Mouse (Mus musculus) liver, embryonic 14.5 days (tissue): ENCODE measurements at regions not wholly inside any gene's neighbourhood (a gene's known extent, or its start where the extent isn't known, plus 50 kb on each side); places are given as distances from the start of the nearest gene placed in this dataset.

Source experiments
- ATAC-seq: fragments of 200-750 bp; cut with Nextera tagmentation; 2 replicates; pipeline ENCODE4 v1.8.0; 2017; ENCODE audit warnings: moderate number of reproducible peaks, mild to moderate bottlenecking, moderate library complexity; ENCODE audit not compliant: insufficient read depth
- DNase-seq, 3 experiments: peaks; one replicate each; pipeline ENCODE4 v3.0.0-alpha.2; 2012 to 2013; ENCODE audit warnings: low read depth in 3 of 3, low spot score in 3 of 3
- H3K27ac ChIP-seq: fragments of 300-500 bp; sonication (generic); 2 replicates; pipeline ENCODE4 v1.5.1; 2014; ENCODE audit warnings: moderate library complexity, mild to moderate bottlenecking, control low read depth, inconsistent platforms
- H3K27me3 ChIP-seq: fragments of 300-500 bp; sonication (generic); 2 replicates; pipeline ENCODE4 v1.6.1; 2014; ENCODE audit warnings: mild to moderate bottlenecking, low read length, moderate library complexity; ENCODE audit not compliant: control insufficient read depth, insufficient read depth
- H3K36me3 ChIP-seq: fragments of 300-500 bp; sonication (generic); replicated peaks from 2 replicates; pipeline ENCODE4 v1.6.1; 2014; ENCODE audit warnings: low read depth; ENCODE audit not compliant: control insufficient read depth, insufficient read depth
- H3K4me1 ChIP-seq, 2 experiments: fragments of 200-500 bp in 1 of 2; fragments of 300-500 bp in 1 of 2; sonication (generic) in 1 of 2; replicated peaks; 2 replicates each; pipeline ENCODE4 v1.6.1; 2012 to 2014; ENCODE audit warnings: antibody characterized with exemption in 1 of 2, inconsistent platforms in 1 of 2, low read length in 1 of 2; ENCODE audit not compliant: control insufficient read depth in 2 of 2, insufficient read depth in 2 of 2
- H3K4me2 ChIP-seq: fragments of 300-500 bp; sonication (generic); 2 replicates; pipeline ENCODE4 v1.6.1; 2014; ENCODE audit warnings: low read depth, mild to moderate bottlenecking, control low read depth, moderate library complexity
- H3K4me3 ChIP-seq, 2 experiments: fragments of 200-500 bp in 1 of 2; fragments of 300-500 bp in 1 of 2; sonication (generic) in 1 of 2; 2 replicates each; pipeline ENCODE4 v1.5.1; 2012 to 2014; ENCODE audit warnings: low read depth in 2 of 2, low read length in 2 of 2, mild to moderate bottlenecking in 2 of 2, control low read depth in 1 of 2, inconsistent platforms in 1 of 2, moderate library complexity in 1 of 2; ENCODE audit not compliant: insufficient read depth in 1 of 2
- H3K9ac ChIP-seq: fragments of 300-500 bp; sonication (generic); replicated peaks from 2 replicates; pipeline ENCODE4 v1.6.1; 2014; ENCODE audit warnings: mild to moderate bottlenecking, control low read depth, moderate library complexity
- H3K9me3 ChIP-seq: fragments of 300-500 bp; sonication (generic); 2 replicates; pipeline ENCODE4 v1.6.1; 2016; ENCODE audit warnings: low read length, mixed read lengths; ENCODE audit not compliant: control insufficient read depth
- CTCF ChIP-seq: IDR thresholded peaks from 2 replicates; pipeline ENCODE4 v1.5.1; 2016; ENCODE audit warnings: antibody characterized with exemption, low read depth, control low read depth
- EP300 ChIP-seq: IDR thresholded peaks from 2 replicates; pipeline ENCODE4 v1.6.1; 2016; ENCODE audit warnings: antibody characterized with exemption, low read depth
- WGBS: fragments of 180-500 bp; shearing (Covaris S2); extraction: QIAGEN DNeasy Blood & Tissue Kit; methylation state at CpG from one replicate; pipeline ENCODE4 v1.1.7; 2014; ENCODE audit not compliant: insufficient replicate concordance; 5-methylcytosine and 5-hydroxymethylcytosine counted together

GRCm38 (mm10) chr1:193587317-193587716, 217.2 kb upstream of the Camk1g start:
- Histone ChIP-seq H3K27ac (no peak overlapping the region), H3K9me3 (no peaks in the 10 kb centered on the region), H3K27me3 (no peaks in the 10 kb centered on the region), H3K36me3 (no peaks in the 10 kb centered on the region), H3K4me2 (no peak overlapping the region), H3K4me1 (no peaks in the 10 kb centered on the region), H3K9ac (no peak overlapping the region), H3K4me3 (no peak overlapping the region)
- ATAC-seq (no peak), DNase-seq (no peak)
- TF ChIP-seq CTCF: no peak
- no peak for TF ChIP-seq EP300
- WGBS: 29% methylated on average over 2 of the region's 2 CpGs

GRCm38 (mm10) chr1:193586896-193587295, 216.8 kb upstream of the Camk1g start:
- ATAC-seq (no peak), DNase-seq (no peak)
- WGBS: 60% methylated on average over 6 of the region's 6 CpGs
- Histone ChIP-seq H3K27ac (no peak overlapping the region), H3K4me3 (no peak overlapping the region), H3K27me3 (no peaks in the 10 kb centered on the region), H3K9ac (no peak overlapping the region), H3K4me1 (no peaks in the 10 kb centered on the region), H3K9me3 (no peaks in the 10 kb centered on the region), H3K4me2 (no peak overlapping the region), H3K36me3 (no peaks in the 10 kb centered on the region)
- TF ChIP-seq CTCF: no peak
- TF ChIP-seq EP300: no peak

- no peaks in the 10 kb centered on the region for H3K36me3 ChIP-seq
- H3K27me3 ChIP-seq: no peaks in the 10 kb centered on the region
- DNase-seq (no peak), ATAC-seq (no peak)
- TF ChIP-seq CTCF (no peak), EP300 (no peak)
- no peak overlapping the region for H3K9ac ChIP-seq
- H3K4me3 ChIP-seq: no peak overlapping the region
- no peak overlapping the region for H3K4me2 ChIP-seq
- H3K9me3 ChIP-seq: no peaks in the 10 kb centered on the region
- no peak overlapping the region for H3K27ac ChIP-seq
- no peaks in the 10 kb centered on the region for H3K4me1 ChIP-seq
- WGBS: 48% methylated on average over 2 of the region's 2 CpGs
Observed at GRCm38 (mm10) chr1:193583791-193584190, 213.7 kb upstream of the Camk1g start.

GRCm38 (mm10) chr1:193580393-193580792, 210.3 kb upstream of the Camk1g start:
- Histone ChIP-seq H3K27me3 (no peaks in the 10 kb centered on the region), H3K9ac (no peak overlapping the region), H3K4me1 (no peaks in the 10 kb centered on the region; a peak in 1 of 4 replicates), H3K9me3 (no peaks in the 10 kb centered on the region), H3K4me3 (no peak overlapping the region), H3K27ac (no peak overlapping the region), H3K36me3 (no peaks in the 10 kb centered on the region), H3K4me2 (no peak overlapping the region)
- WGBS: 30% methylated on average over 4 of the region's 4 CpGs
- no peak for TF ChIP-seq EP300
- DNase-seq: peak in 1 of 3 experiments; percentile 7
- ATAC-seq: no peak

- H3K4me2 ChIP-seq: no peak overlapping the region
- TF ChIP-seq EP300: no peak
- TF ChIP-seq CTCF: no peak
- no peak for ATAC-seq
Observed at GRCm38 (mm10) chr1:193579671-193580070, 209.6 kb upstream of the Camk1g start.

More at GRCm38 (mm10) chr1:193579671-193580070, 209.6 kb upstream of the Camk1g start:
- Histone ChIP-seq H3K4me1 (no peaks in the 10 kb centered on the region; a peak in 1 of 4 replicates), H3K9ac (no peak overlapping the region), H3K36me3 (no peaks in the 10 kb centered on the region), H3K4me3 (no peak overlapping the region), H3K27me3 (no peaks in the 10 kb centered on the region), H3K27ac (no peak overlapping the region), H3K9me3 (no peaks in the 10 kb centered on the region)
- DNase-seq: no peak
- 75% methylated on average over 3 of the region's 3 CpGs for WGBS
